Mouse (Mus musculus) myocyte (in vitro differentiated cells): ENCODE measurements around the gene Cd68. TPM values are rescaled to one million over a fixed set of nuclear protein-coding genes. Genes with fewer than 3 reads are reported as not detected.

Source experiments
- H3K27me3 ChIP-seq: one replicate; pipeline ENCODE4 v1.6.1; 2011; ENCODE audit not compliant: control insufficient read depth, insufficient read depth, insufficient read length
- H3K36me3 ChIP-seq: one replicate; pipeline ENCODE4 v1.6.1; 2011; ENCODE audit not compliant: control insufficient read depth, insufficient read depth
- H3K4me2 ChIP-seq: one replicate; pipeline ENCODE4 v1.6.1; 2011; ENCODE audit warnings: low read depth, control low read depth
- H3K4me3 ChIP-seq: one replicate; pipeline ENCODE4 v1.5.1; 2011; ENCODE audit warnings: mild to moderate bottlenecking, control low read depth, moderate library complexity
- H3K79me2 ChIP-seq: one replicate; pipeline ENCODE4 v1.6.1; 2011; ENCODE audit not compliant: control insufficient read depth, insufficient read depth
- H3ac ChIP-seq: one replicate; pipeline ENCODE4 v1.6.1; 2011; ENCODE audit not compliant: control insufficient read depth, insufficient read length
- CEBPB ChIP-seq: IDR thresholded peaks from 2 replicates; pipeline ENCODE4 v1.6.1; 2011; ENCODE audit warnings: mild to moderate bottlenecking, moderate library complexity; ENCODE audit not compliant: poor library complexity, insufficient read depth, severe bottlenecking
- E2F4 ChIP-seq: IDR thresholded peaks from one replicate; pipeline ENCODE4 v1.6.1; 2011; ENCODE audit warnings: mild to moderate bottlenecking, control low read depth, moderate library complexity; ENCODE audit not compliant: insufficient read depth
- MAX ChIP-seq: IDR thresholded peaks from one replicate; pipeline ENCODE4 v1.6.1; 2011; ENCODE audit warnings: low read depth, mild to moderate bottlenecking, control low read depth
- MYOD1 ChIP-seq, 3 experiments: IDR thresholded peaks; one replicate each; pipeline ENCODE4 v1.6.1; 2011; ENCODE audit warnings: control low read depth in 2 of 3, low read depth in 2 of 3, mild to moderate bottlenecking in 2 of 3, moderate library complexity in 1 of 3; ENCODE audit not compliant: insufficient read length in 2 of 3, control insufficient read depth in 1 of 3
- MYOG ChIP-seq, 3 experiments: IDR thresholded peaks; one replicate each; pipeline ENCODE4 v1.6.1; 2011; ENCODE audit warnings: control low read depth in 2 of 3, low read depth in 2 of 3, mild to moderate bottlenecking in 2 of 3; ENCODE audit not compliant: insufficient read length in 2 of 3, control insufficient read depth in 1 of 3, insufficient read depth in 1 of 3
- POLR2A ChIP-seq: IDR thresholded peaks from one replicate; pipeline ENCODE4 v1.6.1; 2011; ENCODE audit warnings: low read depth, mild to moderate bottlenecking, control low read depth, moderate library complexity; ENCODE audit not compliant: insufficient read length
- POLR2AphosphoS2 ChIP-seq: IDR thresholded peaks from one replicate; pipeline ENCODE4 v1.6.1; 2011; ENCODE audit warnings: low read depth, control low read depth; ENCODE audit not compliant: insufficient read length
- REST ChIP-seq: IDR thresholded peaks from one replicate; pipeline ENCODE4 v1.6.1; 2011; ENCODE audit warnings: mild to moderate bottlenecking, control low read depth, moderate library complexity; ENCODE audit not compliant: insufficient read depth, insufficient read length
- SRF ChIP-seq: IDR thresholded peaks from one replicate; pipeline ENCODE4 v1.6.1; 2011; ENCODE audit warnings: low read depth; ENCODE audit not compliant: control insufficient read depth, insufficient read length
- TCF12 ChIP-seq: IDR thresholded peaks from one replicate; pipeline ENCODE4 v1.6.1; 2011; ENCODE audit warnings: mild to moderate bottlenecking, control low read depth; ENCODE audit not compliant: poor library complexity, insufficient read depth, severe bottlenecking
- TCF3 ChIP-seq: IDR thresholded peaks from one replicate; pipeline ENCODE4 v1.6.1; 2011; ENCODE audit warnings: low read depth, control low read depth; ENCODE audit not compliant: insufficient read length
- USF1 ChIP-seq: IDR thresholded peaks from one replicate; pipeline ENCODE4 v1.6.1; 2011; ENCODE audit warnings: low read depth, mild to moderate bottlenecking, control low read depth, moderate library complexity
- polyA plus RNA-seq: library from polyadenylated mRNA; unstranded; fragments of >200 nt; fragmentation: generic; extraction: Trizol; gene quantifications from one replicate; pipeline ENCODE4 v1.2.1, GENCODE M21; 2012; ENCODE audit warnings: missing spikeins

The Cd68 gene
- polyA plus RNA-seq, 1 experiment: 0.96 TPM

- H3K4me3 ChIP-seq: no peak overlapping the region
- H3K4me2 ChIP-seq: no peak overlapping the region
- H3K27me3 ChIP-seq: no peaks in the 10 kb centered on the region
- no peak for TF ChIP-seq TCF3
- no peak for TF ChIP-seq TCF12
- no peak for TF ChIP-seq POLR2A
- no peak overlapping the region for H3ac ChIP-seq
- H3K79me2 ChIP-seq: no peaks in the 10 kb centered on the region
- peaks cover 70% of the 10 kb centered on the region for H3K36me3 ChIP-seq
These were observed 20.1 kb downstream of the Cd68 start for GRCm38 (mm10) chr11:69645860-69646259.

GRCm38 (mm10) chr11:69635471-69635870 is 30.5 kb downstream of the Cd68 start:
- peaks cover 47% of the 10 kb centered on the region for H3K79me2 ChIP-seq
- H3K27me3 ChIP-seq: no peaks in the 10 kb centered on the region
- no peak overlapping the region for H3K4me3 ChIP-seq
- peaks cover 15% of the 10 kb centered on the region for H3K36me3 ChIP-seq
- no peak overlapping the region for H3ac ChIP-seq
- peak overlapping the region; percentile 95 for H3K4me2 ChIP-seq
- TF ChIP-seq MAX: no peak
- no peak for TF ChIP-seq REST
- TF ChIP-seq MYOG (IDR thresholded peaks at IDR 0.05; ENCODE audit: control insufficient read depth in 1 of 3, insufficient read depth in 1 of 3, insufficient read length in 2 of 3, low read depth in 2 of 3): no peak
- no peak for TF ChIP-seq TCF3
- TF ChIP-seq POLR2AphosphoS2: no peak
- no peak for TF ChIP-seq MYOD1 (IDR thresholded peaks at IDR 0.05; ENCODE audit: control insufficient read depth in 1 of 3, insufficient read length in 2 of 3, low read depth in 2 of 3)
- no peak for TF ChIP-seq USF1
- TF ChIP-seq E2F4: no peak
- no peak for TF ChIP-seq CEBPB
- no peak for TF ChIP-seq POLR2A

GRCm38 (mm10) chr11:69633128-69633866 is 32.7 kb downstream of the Cd68 start:
- Histone ChIP-seq H3K36me3 (no peaks in the 10 kb centered on the region), H3K4me2 (peak overlapping the region; percentile 95), H3K4me3 (peak overlapping the region; percentile 58), H3K79me2 (peaks cover 47% of the 10 kb centered on the region), H3ac (peak overlapping the region; percentile 34), H3K27me3 (no peaks in the 10 kb centered on the region)
- TF ChIP-seq MYOG (IDR thresholded peaks at IDR 0.05; ENCODE audit: control insufficient read depth in 1 of 3, insufficient read depth in 1 of 3, insufficient read length in 2 of 3, low read depth in 2 of 3) (peak in 1 of 3 experiments; percentile 12), POLR2AphosphoS2 (no peak), CEBPB (no peak), MYOD1 (IDR thresholded peaks at IDR 0.05; ENCODE audit: control insufficient read depth in 1 of 3, insufficient read length in 2 of 3, low read depth in 2 of 3) (peak in 1 of 3 experiments; percentile 38), TCF3 (no peak)

- Histone ChIP-seq H3ac (peak within 1 kb of the TSS; percentile 34), H3K79me2 (peaks cover 43% of the 10 kb centered on the region), H3K27me3 (no peaks in the 10 kb centered on the region), H3K36me3 (no peaks in the 10 kb centered on the region), H3K4me3 (peak within 1 kb of the TSS; percentile 58), H3K4me2 (peak within 1 kb of the TSS; percentile 95)
- no peak for TF ChIP-seq SRF
- peak; percentile 89 for TF ChIP-seq POLR2AphosphoS2
- no peak for TF ChIP-seq USF1
- TF ChIP-seq POLR2A: peak; percentile 85
- no peak for TF ChIP-seq MAX
- TF ChIP-seq CEBPB: no peak
These were observed 33.5 kb downstream of the Cd68 start, which contains the start of gene Fxr2 for GRCm38 (mm10) chr11:69632284-69633089. Gene Fxr2, plus strand, starts transcription at chr11:69632990.

- TF ChIP-seq REST (no peak), POLR2A (no peak), MYOD1 (IDR thresholded peaks at IDR 0.05; ENCODE audit: control insufficient read depth in 1 of 3, insufficient read length in 2 of 3, low read depth in 2 of 3) (no peak), TCF12 (no peak), MYOG (IDR thresholded peaks at IDR 0.05; ENCODE audit: control insufficient read depth in 1 of 3, insufficient read depth in 1 of 3, insufficient read length in 2 of 3, low read depth in 2 of 3) (no peak), CEBPB (no peak), MAX (no peak), USF1 (no peak), SRF (no peak), POLR2AphosphoS2 (no peak)
These were observed 36.2 kb downstream of the Cd68 start for GRCm38 (mm10) chr11:69629802-69630201.

More at GRCm38 (mm10) chr11:69629802-69630201, 36.2 kb downstream of the Cd68 start:
- Histone ChIP-seq H3K79me2 (peaks cover 16% of the 10 kb centered on the region), H3K27me3 (no peaks in the 10 kb centered on the region), H3K36me3 (no peaks in the 10 kb centered on the region), H3K4me3 (no peak overlapping the region), H3ac (no peak overlapping the region), H3K4me2 (no peak overlapping the region)
